Comparison of ENCODE assay signal across 19 mouse cellular contexts in the genomic region with DNA sequence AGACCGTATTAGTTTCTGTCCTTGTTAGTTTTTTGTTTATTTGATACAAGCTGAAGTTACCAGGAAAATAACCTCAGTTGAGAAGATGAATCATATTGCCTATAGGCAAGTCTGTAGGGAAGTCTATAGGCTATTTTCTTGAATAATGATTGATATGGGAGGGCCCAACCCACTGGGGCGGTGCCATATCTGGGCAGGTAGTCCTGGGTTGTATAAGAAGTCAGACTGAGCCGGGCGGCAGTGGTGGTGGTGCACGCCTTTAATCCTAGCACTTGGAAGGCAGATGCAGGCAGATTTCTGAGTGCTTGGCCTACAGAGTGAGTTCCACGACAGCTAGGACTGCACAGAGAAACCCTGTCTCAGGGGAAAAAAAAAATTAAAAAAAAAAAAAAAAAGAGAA. TPM values are rescaled to one million over a fixed set of nuclear protein-coding genes. Genes with fewer than 3 reads are reported as not detected.
DNase-seq lines count a peak whose midpoint lies in the region; ATAC-seq and TF ChIP-seq lines count a peak whose summit lies in the region.
"Had no signal": no experiment of that assay in that cellular context is flagged by ENCODE, and none has a peak within 500 bp of the region (broad histone marks: within the 10 kb centered on the region; RNA-seq: fewer than 3 reads in every experiment).

No protein-coding gene starts in this region.

- no peak overlapping the region for H3K27ac ChIP-seq in liver, embryonic 12.5 days
- peak overlapping the region; percentile 43; the same call in 1 of the 2 replicates for H3K27ac ChIP-seq in ES-E14 (ENCODE audit: insufficient read depth, low read depth, low read length, poor library complexity, severe bottlenecking)
- no peak overlapping the region for H3K27ac ChIP-seq in intestine, postnatal 0 days (ENCODE audit: low read depth, low read length)
- H3K27ac ChIP-seq in hindbrain, embryonic 12.5 days, result no peak overlapping the region
- H3K27ac ChIP-seq: embryonic facial prominence, embryonic 12.5 days; forebrain, embryonic 15.5 days; heart, adult 2 months; heart, embryonic 15.5 days; hindbrain, embryonic 14.5 days had no signal

- no peak for ATAC-seq in liver, embryonic 12.5 days
- ATAC-seq in intestine, postnatal 0 days, result peak; percentile 60; the same call in 1 of the 2 replicates
- ATAC-seq in hindbrain, embryonic 12.5 days (ENCODE audit: low FRiP score), result no peak
- ATAC-seq: forebrain, embryonic 15.5 days; Patski had no signal

- peaks cover 36% of the 10 kb centered on the region for H3K36me3 ChIP-seq in liver, embryonic 12.5 days
- H3K36me3 ChIP-seq in ES-E14 (ENCODE audit: control insufficient read depth, insufficient read depth, low read length, poor library complexity, severe bottlenecking), result peaks cover 5% of the 10 kb centered on the region; the same call in 1 of the 2 replicates
- H3K36me3 ChIP-seq in intestine, postnatal 0 days (ENCODE audit: control insufficient read depth, insufficient read depth), result peaks cover 3% of the 10 kb centered on the region; the same call in 1 of the 2 replicates
- H3K36me3 ChIP-seq in hindbrain, embryonic 12.5 days, result 0 out of 2 replicates have a peak, but pooled peaks cover 2% of the 10 kb centered on the region
- H3K36me3 ChIP-seq: embryonic facial prominence, embryonic 12.5 days; heart, embryonic 15.5 days had no signal

- in situ Hi-C loops in ES-E14 (cut with MboI; ENCODE audit: low sequenced_read_pairs in 2 of 2, unreplicated experiment in 2 of 2), result no loop called here

- H3K27me3 ChIP-seq in liver, embryonic 12.5 days (replicated peaks), result no peaks in the 10 kb centered on the region
- no peaks in the 10 kb centered on the region for H3K27me3 ChIP-seq in intestine, postnatal 0 days (replicated peaks; ENCODE audit: control insufficient read depth, insufficient read depth, low read length)
- H3K27me3 ChIP-seq in hindbrain, embryonic 12.5 days, result no peaks in the 10 kb centered on the region
- H3K27me3 ChIP-seq: embryonic facial prominence, embryonic 12.5 days; forebrain, embryonic 15.5 days; heart, embryonic 15.5 days; Patski had no signal

- 75% methylated on average over 6 of the region's 6 CpGs for WGBS in liver, embryonic 12.5 days (ENCODE audit: insufficient replicate concordance)
- WGBS in intestine, postnatal 0 days, result 54% methylated on average over 6 of the region's 6 CpGs
- 97% methylated on average over 6 of the region's 6 CpGs for WGBS in hindbrain, embryonic 12.5 days

- H3K9me3 ChIP-seq in liver, embryonic 12.5 days (replicated peaks), result no peaks in the 10 kb centered on the region
- no peaks in the 10 kb centered on the region for H3K9me3 ChIP-seq in ES-E14 (ENCODE audit: control insufficient read depth, insufficient read depth, low read depth, low read length)
- H3K9me3 ChIP-seq in intestine, postnatal 0 days (ENCODE audit: control insufficient read depth), result no peaks in the 10 kb centered on the region
- no peaks in the 10 kb centered on the region for H3K9me3 ChIP-seq in hindbrain, embryonic 12.5 days (replicated peaks)
- H3K9me3 ChIP-seq: embryonic facial prominence, embryonic 12.5 days; forebrain, embryonic 15.5 days; heart, embryonic 15.5 days had no signal

- no peak overlapping the region for H3K4me2 ChIP-seq in liver, embryonic 12.5 days
- H3K4me2 ChIP-seq in intestine, postnatal 0 days (replicated peaks; ENCODE audit: low read depth), result no peak overlapping the region
- no peak overlapping the region for H3K4me2 ChIP-seq in hindbrain, embryonic 12.5 days (replicated peaks)
- H3K4me2 ChIP-seq: embryonic facial prominence, embryonic 12.5 days; forebrain, embryonic 15.5 days; heart, embryonic 11.5 days; heart, embryonic 15.5 days; hindbrain, embryonic 14.5 days had no signal

- DNase-seq in liver, result peak; percentile 16
- no peak for DNase-seq in ES-E14 (ENCODE audit: low read depth, low spot score)
- DNase-seq in B cell, adult 2 months, result no peak
- no peak for DNase-seq in ovary, postnatal 14 days (ENCODE audit: low spot score)
- DNase-seq: adrenal gland, postnatal 10 days; cerebellum, adult 11-12 months; cerebellum, adult 9-10 months; cerebellum, postnatal 25 days; heart, adult 2 months; heart, postnatal 14 days had no signal

- peaks cover 56% of the 10 kb centered on the region for H3K4me1 ChIP-seq in liver, embryonic 12.5 days
- peaks cover 4 to 6% of the 10 kb centered on the region in 2 experiments; a peak in 2 of 4 replicates for H3K4me1 ChIP-seq in ES-E14 (ENCODE audit: control insufficient read depth in 2 of 2, insufficient read depth in 2 of 2, low read length in 2 of 2, poor library complexity in 1 of 2)
- 0 out of 2 replicates have a peak, but pooled peaks cover 3% of the 10 kb centered on the region for H3K4me1 ChIP-seq in intestine, postnatal 0 days (replicated peaks; ENCODE audit: control insufficient read depth, insufficient read depth, low read length)
- peaks cover 15% of the 10 kb centered on the region for H3K4me1 ChIP-seq in hindbrain, embryonic 12.5 days

- no peak for TF ChIP-seq CTCF in intestine, postnatal 0 days (IDR thresholded peaks at IDR 0.05; ENCODE audit: low read depth)

- H3K4me3 ChIP-seq in liver, embryonic 12.5 days, result no peak overlapping the region
- H3K4me3 ChIP-seq in ES-E14 (ENCODE audit: insufficient read depth in 1 of 2, low read depth in 1 of 2, low read length in 2 of 2, poor library complexity in 1 of 2, severe bottlenecking in 1 of 2), result peak overlapping the region in 1 of 2 experiments; percentile 38; a peak in 1 of 4 replicates
- no peak overlapping the region for H3K4me3 ChIP-seq in intestine, postnatal 0 days (ENCODE audit: low read depth, low read length)
- no peak overlapping the region for H3K4me3 ChIP-seq in hindbrain, embryonic 12.5 days
- H3K4me3 ChIP-seq: embryonic facial prominence, embryonic 12.5 days; forebrain, embryonic 15.5 days; heart, adult 2 months; heart, embryonic 15.5 days had no signal

- no peak overlapping the region for H3K9ac ChIP-seq in liver, embryonic 12.5 days
- peak overlapping the region; percentile 52 for H3K9ac ChIP-seq in ES-E14 (ENCODE audit: insufficient read depth, low read depth, low read length, poor library complexity, severe bottlenecking)
- no peak overlapping the region for H3K9ac ChIP-seq in intestine, postnatal 0 days (ENCODE audit: low read depth, low read length)
- no peak overlapping the region for H3K9ac ChIP-seq in hindbrain, embryonic 12.5 days
- H3K9ac ChIP-seq: embryonic facial prominence, embryonic 12.5 days; forebrain, embryonic 15.5 days; heart, embryonic 15.5 days; hindbrain, embryonic 14.5 days had no signal

TF ChIP-seq in ES-E14, 5 proteins besides CTCF, POLR2A, EP300 and RAD21:
- TF ChIP-seq ZC3H11A (IDR thresholded peaks at IDR 0.05; ENCODE audit: borderline replicate concordance, low read depth, low read length) (no peak), CHD2 (IDR thresholded peaks at IDR 0.05; ENCODE audit: low read depth, low read length) (no peak), ZNF384 (IDR thresholded peaks at IDR 0.05; ENCODE audit: low read depth, low read length) (peak; percentile 45; the same call in 1 of the 2 replicates)

RNA-seq across cellular contexts. Expression of a gene that starts 5.4 kb away (rescaled TPM):
- 176 and 181 TPM in 2 replicates for polyA plus RNA-seq in liver, embryonic 12.5 days (2016; fragmentation: Nextera tagmentation; extraction: Ambion mirVana)
- total RNA-seq in ES-E14 (2012; rRNA removed), result 95.9 and 131 TPM in 2 replicates
- 101 and 110 TPM in 2 replicates for polyA plus RNA-seq in intestine, postnatal 0 days (2015; fragmentation: Nextera tagmentation; extraction: Ambion mirVana)
- 278 and 308 TPM in 2 replicates for polyA plus RNA-seq in hindbrain, embryonic 12.5 days (2016; fragmentation: Nextera tagmentation; extraction: Ambion mirVana)
